Mouse (Mus musculus) cortical plate, adult 2 months (tissue): Measurements from ENCODE around the gene Shank2. TPM values are rescaled to one million over a fixed set of nuclear protein-coding genes. Genes with fewer than 3 reads are reported as not detected.

Experiments
- H3K27ac ChIP-seq: fragments of 200-500 bp; 2 replicates; pipeline ENCODE4 v1.5.1; 2012; ENCODE audit warnings: low read length, control low read depth, inconsistent platforms; ENCODE audit not compliant: insufficient read depth
- H3K4me1 ChIP-seq: fragments of 200-500 bp; 2 replicates; pipeline ENCODE4 v1.6.1; 2011; ENCODE audit warnings: low read length; ENCODE audit not compliant: control insufficient read depth, insufficient read depth
- H3K4me3 ChIP-seq: fragments of 200-500 bp; 2 replicates; pipeline ENCODE4 v1.5.1; 2011; ENCODE audit warnings: mild to moderate bottlenecking, low read length, control low read depth; ENCODE audit not compliant: insufficient read depth
- CTCF ChIP-seq: fragments of 200-500 bp; IDR thresholded peaks from 2 replicates; pipeline ENCODE4 v1.5.1; 2011; ENCODE audit warnings: mild to moderate bottlenecking, control low read depth, low read length; ENCODE audit not compliant: insufficient read depth; ENCODE audit errors: extremely low read depth
- POLR2A ChIP-seq: fragments of 200-500 bp; IDR thresholded peaks from 2 replicates; pipeline ENCODE4 v1.6.1; 2011; ENCODE audit warnings: mild to moderate bottlenecking, low read length, control low read depth; ENCODE audit not compliant: insufficient read depth; ENCODE audit errors: extremely low read depth
- polyA plus RNA-seq: library from polyadenylated mRNA; depleted of rRNA; stranded (reverse); fragments of >200 nt; gene quantifications from 2 replicates; pipeline ENCODE4 v1.2.3, GENCODE M21; 2012; rRNA removed

The Shank2 gene
- polyA plus RNA-seq: 69.7 and 71.0 TPM in 2 replicates

DNA sequence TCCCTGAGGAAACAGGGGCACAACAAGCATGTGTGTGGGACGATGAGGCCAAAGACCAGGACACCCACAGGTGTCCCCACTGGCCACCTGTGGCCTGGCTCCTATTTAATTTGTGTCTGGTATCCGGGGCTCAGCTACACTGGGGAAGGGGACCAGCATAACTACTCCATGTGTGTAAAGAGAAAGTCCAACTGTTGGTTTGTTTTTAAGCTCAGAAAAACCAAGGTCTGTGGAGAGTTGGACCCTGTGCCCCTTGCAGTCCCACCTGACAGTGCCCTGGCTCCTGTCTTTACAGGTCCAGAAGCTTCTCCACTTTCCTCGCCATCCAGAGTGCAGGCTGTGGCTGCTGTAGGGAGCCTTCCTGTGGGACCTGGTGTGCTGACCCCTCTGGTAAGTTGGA, at the start of gene Shank2:
Gene Shank2 (plus strand): TSS at position 301 of the 400 bp plus-strand sequence.
- no peak within 1 kb of the TSS for H3K4me3 ChIP-seq
- no peak within 1 kb of the TSS for H3K27ac ChIP-seq
- TF ChIP-seq POLR2A: no peak
- no peak for TF ChIP-seq CTCF
- no peaks in the 10 kb centered on the region for H3K4me1 ChIP-seq

DNA sequence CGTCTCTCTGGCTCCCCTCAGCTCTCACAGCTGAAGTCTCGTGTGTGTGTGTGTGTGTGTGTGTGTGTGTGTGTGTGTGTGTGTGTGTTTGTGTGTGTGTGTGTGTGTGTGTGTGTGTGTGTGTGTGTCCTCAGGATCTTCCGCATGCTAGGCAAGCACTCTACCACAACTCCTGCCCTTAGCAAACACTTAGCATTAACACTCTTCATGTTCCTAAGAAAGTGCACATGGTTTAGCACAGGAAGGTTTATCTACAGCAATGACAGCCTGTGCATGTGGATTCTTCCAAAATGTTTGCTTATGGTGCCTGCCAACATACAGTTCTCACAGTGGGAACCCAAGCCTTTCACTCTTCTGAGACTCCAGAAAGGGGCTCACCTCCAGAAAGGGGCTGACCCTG, 49.6 kb upstream of the Shank2 start:
- Histone ChIP-seq H3K4me1 (no peaks in the 10 kb centered on the region), H3K4me3 (no peak overlapping the region), H3K27ac (no peak overlapping the region)
- TF ChIP-seq CTCF (no peak), POLR2A (no peak)

DNA sequence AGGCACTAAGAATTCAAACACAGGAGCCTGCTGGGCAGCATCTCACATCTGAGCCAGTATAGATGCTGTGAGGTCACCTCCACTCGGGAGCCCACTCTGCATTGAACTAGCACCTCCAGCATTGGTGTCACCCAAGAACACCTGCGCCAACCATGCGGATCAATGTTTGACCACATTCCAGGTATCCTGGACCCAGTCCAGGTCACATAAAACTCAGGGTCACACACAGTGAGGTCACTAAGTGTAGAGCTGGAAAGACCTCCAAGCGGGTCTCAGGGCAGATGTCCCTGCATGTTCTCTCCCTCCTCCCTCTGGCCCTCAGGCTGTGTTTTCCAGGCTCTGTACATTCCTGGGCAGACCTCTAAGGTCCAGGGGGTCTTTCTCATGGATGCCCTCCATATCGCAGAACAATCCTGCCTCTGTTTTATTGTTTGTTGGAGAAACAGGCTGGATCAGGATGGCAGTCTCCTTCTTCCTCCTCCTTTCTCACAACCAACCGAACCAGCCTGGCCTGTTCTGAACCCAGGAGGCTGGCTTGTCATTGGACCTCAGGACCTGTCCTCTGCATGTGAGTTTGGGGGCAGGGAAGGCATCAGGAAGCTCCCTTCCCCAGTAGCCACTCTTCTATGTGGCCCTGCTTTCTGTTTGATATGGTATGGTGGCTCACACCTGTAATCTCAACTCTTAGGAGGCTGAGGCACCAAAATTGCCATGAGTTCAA, 45.0 kb upstream of the Shank2 start:
- no peak overlapping the region for H3K27ac ChIP-seq

DNA sequence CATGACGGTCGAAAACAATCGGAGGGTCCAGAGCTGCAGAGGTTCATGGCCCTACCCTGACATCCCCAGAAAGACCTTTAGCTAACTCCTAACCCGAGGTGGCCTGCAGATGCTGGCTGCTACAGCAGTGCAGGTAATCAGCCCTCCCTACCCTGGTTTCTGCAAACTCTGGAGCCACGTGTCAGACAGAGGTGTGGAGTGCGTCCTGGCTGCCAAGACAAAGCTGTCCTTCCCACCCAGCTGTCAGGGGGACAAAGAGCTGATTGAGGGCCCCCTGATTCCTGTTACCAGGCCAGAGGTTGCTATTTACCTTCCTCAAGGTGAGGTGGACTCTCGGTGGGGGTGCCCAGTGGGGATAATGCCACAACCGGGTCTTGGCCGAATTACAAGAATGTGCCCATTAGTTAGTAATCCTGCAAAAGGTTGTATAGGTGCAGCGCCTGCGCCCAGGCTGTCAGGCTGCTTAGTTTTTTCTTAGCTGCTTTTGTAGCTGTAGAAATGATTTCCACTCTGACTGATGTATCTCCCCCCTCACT, 43.6 kb upstream of the Shank2 start:
- no peak overlapping the region for H3K27ac ChIP-seq
- no peaks in the 10 kb centered on the region for H3K4me1 ChIP-seq
- TF ChIP-seq CTCF: no peak
- TF ChIP-seq POLR2A: no peak
- H3K4me3 ChIP-seq: no peak overlapping the region

More for the DNA sequence above, 45.0 kb upstream of the Shank2 start:
- TF ChIP-seq POLR2A (no peak), CTCF (no peak)
- Histone ChIP-seq H3K4me3 (no peak overlapping the region), H3K4me1 (no peaks in the 10 kb centered on the region)

DNA sequence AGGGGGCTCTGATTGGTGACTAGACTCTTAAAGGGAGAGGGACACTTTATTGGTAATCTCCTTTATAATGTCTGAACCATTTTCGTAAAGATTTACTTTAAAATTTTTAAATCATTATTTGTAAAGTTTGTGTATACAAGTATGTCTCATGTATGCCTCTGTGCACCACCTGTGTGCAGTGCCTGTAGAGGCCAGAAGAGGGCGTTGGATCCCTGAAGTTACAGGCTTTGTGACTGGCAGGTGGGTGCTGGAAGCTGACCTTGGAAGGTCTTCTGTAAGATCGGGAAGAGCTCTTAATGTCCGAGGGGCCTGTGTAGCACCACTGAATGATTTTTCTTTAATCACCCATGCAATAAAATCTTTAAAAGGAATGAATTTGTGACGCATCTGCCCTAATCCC, 37.9 kb upstream of the Shank2 start:
- TF ChIP-seq CTCF (no peak), POLR2A (no peak)
- no peaks in the 10 kb centered on the region for H3K4me1 ChIP-seq
- H3K4me3 ChIP-seq: no peak overlapping the region
- H3K27ac ChIP-seq: no peak overlapping the region

DNA sequence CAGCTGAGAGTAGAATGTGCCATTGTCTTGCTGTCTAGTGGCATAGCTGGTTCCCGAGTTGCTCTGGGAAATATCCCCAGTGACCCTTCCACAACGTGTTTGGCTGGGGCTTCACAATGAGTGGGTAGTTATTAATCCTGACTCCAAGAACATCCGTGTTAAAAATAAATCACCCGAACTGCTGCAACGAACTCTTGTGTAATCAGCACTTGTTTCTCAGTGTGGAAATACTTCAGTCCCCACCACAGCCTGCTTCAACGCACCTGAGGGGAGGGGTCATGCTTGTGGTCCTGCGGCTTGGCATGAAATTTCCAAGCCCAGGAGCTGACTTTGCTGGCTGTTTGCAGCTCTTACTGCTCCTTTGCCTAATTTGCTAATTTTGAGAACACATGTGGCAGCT, 35.1 kb upstream of the Shank2 start:
- TF ChIP-seq POLR2A (no peak), CTCF (no peak)
- H3K27ac ChIP-seq: no peak overlapping the region
- H3K4me1 ChIP-seq: no peaks in the 10 kb centered on the region
- no peak overlapping the region for H3K4me3 ChIP-seq

DNA sequence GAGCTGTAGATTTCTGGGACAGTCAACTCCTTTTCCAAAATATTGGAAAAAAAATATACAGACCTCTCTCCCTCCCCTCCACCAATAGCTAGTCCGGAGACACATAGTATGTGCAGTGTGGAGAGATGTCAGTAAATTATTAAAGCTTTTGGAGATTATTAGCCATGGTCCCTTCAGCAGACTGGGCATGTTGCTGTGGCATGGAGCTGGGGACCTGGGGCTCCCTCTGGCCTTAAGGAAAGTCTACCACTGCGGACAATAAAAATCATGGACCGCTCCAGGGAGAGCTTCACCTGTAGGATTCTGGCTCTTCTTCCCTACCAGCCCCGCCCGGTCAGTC, 24.3 kb upstream of the Shank2 start:
- Histone ChIP-seq H3K27ac (no peak overlapping the region), H3K4me1 (no peaks in the 10 kb centered on the region), H3K4me3 (no peak overlapping the region)
- TF ChIP-seq CTCF (no peak), POLR2A (no peak)

DNA sequence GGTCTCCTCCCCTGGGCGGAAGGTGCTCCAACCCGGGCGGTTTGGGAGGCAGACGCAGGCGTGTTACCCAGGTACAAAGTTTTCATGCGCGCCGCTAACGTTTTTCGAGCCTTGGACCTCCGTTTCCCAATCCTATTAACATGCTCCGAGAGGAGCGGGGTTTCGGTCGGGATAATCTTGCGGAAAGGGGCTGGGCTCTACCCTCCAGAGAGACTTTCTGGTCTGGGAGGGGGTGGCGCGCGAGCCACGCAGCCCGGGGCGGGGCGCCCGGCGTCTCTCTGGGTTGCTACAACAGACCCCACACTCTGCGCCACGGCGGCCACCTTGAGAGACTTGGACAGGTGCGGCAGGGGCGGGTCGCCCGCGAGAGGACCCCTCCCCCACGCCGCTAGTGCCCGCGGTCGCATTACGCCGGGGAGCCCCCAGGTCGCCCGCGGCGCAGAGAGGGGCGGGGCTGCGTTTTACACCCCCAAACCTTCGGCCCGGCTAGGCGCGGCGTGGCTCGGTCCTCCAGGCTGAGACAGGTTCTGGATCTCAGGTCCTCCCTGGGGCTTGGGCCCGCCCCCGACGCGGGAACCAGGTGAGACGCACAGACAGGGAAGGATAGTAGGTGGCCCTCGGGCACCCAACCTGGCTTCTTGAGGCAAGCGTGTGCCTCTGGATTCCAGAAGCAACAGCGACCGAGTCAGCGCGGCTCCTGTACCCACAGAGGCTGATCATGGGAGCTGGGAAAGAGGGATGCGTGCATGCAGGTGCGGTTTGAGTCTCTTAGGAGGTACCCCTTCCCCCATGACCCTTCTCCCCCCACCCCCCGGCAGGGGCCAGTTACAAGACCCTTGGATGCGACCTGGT, 23.7 kb upstream of the Shank2 start:
- no peak overlapping the region for H3K27ac ChIP-seq
- H3K4me1 ChIP-seq: no peaks in the 10 kb centered on the region
- H3K4me3 ChIP-seq: peak overlapping the region; percentile 37; the same call in 1 of the 2 replicates
- no peak for TF ChIP-seq POLR2A
- no peak for TF ChIP-seq CTCF

DNA sequence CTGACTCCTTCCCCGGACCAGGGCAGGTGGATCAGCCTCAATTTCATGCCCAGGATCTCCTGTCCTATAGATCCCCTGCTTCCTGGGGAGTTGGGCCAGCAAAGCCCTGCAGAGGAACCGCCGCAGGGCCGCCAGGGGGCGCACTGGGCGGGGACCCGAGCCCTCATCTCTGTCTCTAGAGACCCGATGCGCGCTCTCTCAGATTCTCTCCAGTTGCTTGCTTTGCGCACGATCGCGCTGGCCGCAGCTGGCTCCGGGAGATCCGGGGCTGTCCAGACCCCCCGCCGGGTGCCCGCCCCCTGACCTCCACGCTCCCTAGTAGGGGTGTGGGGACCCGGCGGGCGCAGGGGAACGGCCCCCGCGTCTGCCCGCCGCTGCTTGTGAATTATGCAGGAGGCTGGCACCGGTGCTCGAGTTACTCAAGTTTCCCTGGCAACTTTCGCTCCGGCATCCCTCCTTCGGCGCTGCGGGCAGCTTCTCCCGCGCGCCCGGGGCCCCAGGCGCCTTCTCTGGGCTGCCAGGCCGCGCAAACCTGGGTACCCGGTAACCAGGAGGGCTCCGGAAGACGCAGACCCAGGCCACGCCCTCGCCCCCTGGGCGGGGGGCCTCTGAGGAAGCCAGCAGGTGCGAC, 22.9 kb upstream of the Shank2 start:
- H3K4me1 ChIP-seq: no peaks in the 10 kb centered on the region
- TF ChIP-seq POLR2A (no peak), CTCF (no peak)
- H3K4me3 ChIP-seq: peak overlapping the region; percentile 37; the same call in 1 of the 2 replicates
- no peak overlapping the region for H3K27ac ChIP-seq
